In genomic region chr6:87567686-87568593, GRCm38 (mm10) we compare ENCODE assay signal across 12 mouse cellular contexts. TPM values are rescaled to one million over a fixed set of nuclear protein-coding genes. Genes with fewer than 3 reads are reported as not detected.
DNase-seq lines count a peak whose midpoint lies in the region; ATAC-seq and TF ChIP-seq lines count a peak whose summit lies in the region.
"Had no signal": no experiment of that assay in that cellular context is flagged by ENCODE, and none has a peak within 500 bp of the region (broad histone marks: within the 10 kb centered on the region; RNA-seq: fewer than 3 reads in every experiment).

No protein-coding gene starts in this region.

- TF ChIP-seq POLR2A in lung, adult 2 months (IDR thresholded peaks at IDR 0.05; ENCODE audit: borderline replicate concordance, extremely low read depth, low read depth, low read length), result no peak

- peak; percentile 64 for DNase-seq in lung, embryonic 14.5 days
- DNase-seq in lung, adult 2 months, result no peak
- peak; percentile 47 to 48 for DNase-seq in gastrocnemius, adult 8-10 months (ENCODE audit: low spot score in 2 of 2)
- peak; percentile 29 for DNase-seq in stomach, postnatal 0 days (ENCODE audit: low spot score)
- no peak for DNase-seq in Muller cell, postnatal 12 days (ENCODE audit: inconsistent ontology term)
- DNase-seq in forebrain, embryonic 11.5 days (ENCODE audit: low spot score), result no peak
- DNase-seq: cerebellum, postnatal 36 days; kidney, postnatal 36 days; liver, embryonic 13.5 days had no signal

- no peaks in the 10 kb centered on the region; the same call in 1 of the 2 replicates for H3K4me1 ChIP-seq in lung, embryonic 14.5 days (ENCODE audit: insufficient read depth)
- H3K4me1 ChIP-seq in lung, adult 2 months (ENCODE audit: control insufficient read depth, insufficient read depth, low read length), result no peaks in the 10 kb centered on the region
- H3K4me1 ChIP-seq in lung, embryonic 15.5 days, result peaks cover 8% of the 10 kb centered on the region
- no peaks in the 10 kb centered on the region for H3K4me1 ChIP-seq in stomach, postnatal 0 days (replicated peaks; ENCODE audit: control insufficient read depth, insufficient read depth)
- no peaks in the 10 kb centered on the region for H3K4me1 ChIP-seq in forebrain, embryonic 11.5 days (replicated peaks; ENCODE audit: control insufficient read depth, insufficient read depth, low read length)
- H3K4me1 ChIP-seq in hindbrain, embryonic 13.5 days (replicated peaks), result no peaks in the 10 kb centered on the region

- WGBS in lung, embryonic 14.5 days, result 41% methylated on average over 9 of the region's 9 CpGs
- WGBS in lung, adult 2 months, result 51% methylated on average over 9 of the region's 9 CpGs
- 52% methylated on average over 9 of the region's 9 CpGs for WGBS in lung, embryonic 15.5 days
- WGBS in stomach, postnatal 0 days, result 45% methylated on average over 9 of the region's 9 CpGs
- WGBS in forebrain, embryonic 11.5 days, result 61% methylated on average over 9 of the region's 9 CpGs
- whole genome bisulfite sequencing in hindbrain, embryonic 13.5 days, result 63% methylated on average over 9 of the region's 9 CpGs

- no peak overlapping the region for H3K9ac ChIP-seq in lung, embryonic 14.5 days
- no peak overlapping the region for H3K9ac ChIP-seq in lung, embryonic 15.5 days
- H3K9ac ChIP-seq in stomach, postnatal 0 days (ENCODE audit: low read length), result no peak overlapping the region
- no peak overlapping the region for H3K9ac ChIP-seq in forebrain, embryonic 11.5 days (ENCODE audit: low read length)
- H3K9ac ChIP-seq in hindbrain, embryonic 13.5 days, result no peak overlapping the region
- H3K9ac ChIP-seq: liver, embryonic 13.5 days had no signal

- no peak overlapping the region for H3K27ac ChIP-seq in lung, embryonic 14.5 days (ENCODE audit: low read depth)
- H3K27ac ChIP-seq in lung, embryonic 15.5 days, result peak overlapping the region; percentile 55
- H3K27ac ChIP-seq in stomach, postnatal 0 days (replicated peaks), result peak overlapping the region; percentile 41; the same call in 1 of the 2 replicates
- no peak overlapping the region for H3K27ac ChIP-seq in forebrain, embryonic 11.5 days (ENCODE audit: low read depth, low read length)
- no peak overlapping the region for H3K27ac ChIP-seq in hindbrain, embryonic 13.5 days
- H3K27ac ChIP-seq: liver, embryonic 13.5 days; midbrain, embryonic 10.5 days had no signal

- no peaks in the 10 kb centered on the region for H3K27me3 ChIP-seq in lung, embryonic 14.5 days (ENCODE audit: insufficient read depth, low read length)
- H3K27me3 ChIP-seq in lung, embryonic 15.5 days, result no peaks in the 10 kb centered on the region
- H3K27me3 ChIP-seq in stomach, postnatal 0 days (ENCODE audit: control insufficient read depth, insufficient read depth, low read length), result no peaks in the 10 kb centered on the region
- H3K27me3 ChIP-seq in forebrain, embryonic 11.5 days (ENCODE audit: control insufficient read depth, insufficient read depth, low read length), result no peaks in the 10 kb centered on the region
- no peaks in the 10 kb centered on the region for H3K27me3 ChIP-seq in hindbrain, embryonic 13.5 days

- no peaks in the 10 kb centered on the region for H3K36me3 ChIP-seq in lung, embryonic 14.5 days (ENCODE audit: insufficient read depth)
- H3K36me3 ChIP-seq in lung, embryonic 15.5 days, result no peaks in the 10 kb centered on the region
- no peaks in the 10 kb centered on the region for H3K36me3 ChIP-seq in stomach, postnatal 0 days (ENCODE audit: control insufficient read depth, insufficient read depth, low read length)
- H3K36me3 ChIP-seq in forebrain, embryonic 11.5 days (ENCODE audit: control insufficient read depth, insufficient read depth, low read length), result no peaks in the 10 kb centered on the region
- H3K36me3 ChIP-seq in hindbrain, embryonic 13.5 days, result no peaks in the 10 kb centered on the region
- H3K36me3 ChIP-seq: liver, embryonic 13.5 days; midbrain, embryonic 10.5 days had no signal

- no peak overlapping the region for H3K4me2 ChIP-seq in lung, embryonic 14.5 days
- no peak overlapping the region for H3K4me2 ChIP-seq in lung, embryonic 15.5 days
- H3K4me2 ChIP-seq in stomach, postnatal 0 days (replicated peaks; ENCODE audit: low read depth), result no peak overlapping the region
- H3K4me2 ChIP-seq in forebrain, embryonic 11.5 days (ENCODE audit: low read depth, low read length, severe bottlenecking), result no peak overlapping the region
- H3K4me2 ChIP-seq in hindbrain, embryonic 13.5 days, result no peak overlapping the region
- H3K4me2 ChIP-seq: liver, embryonic 13.5 days had no signal

- no peak overlapping the region for H3K4me3 ChIP-seq in lung, embryonic 14.5 days (ENCODE audit: low read depth, low read length)
- H3K4me3 ChIP-seq in lung, adult 2 months (replicated peaks; ENCODE audit: extremely low read depth, low read depth, low read length), result no peak overlapping the region
- no peak overlapping the region for H3K4me3 ChIP-seq in lung, embryonic 15.5 days
- H3K4me3 ChIP-seq in stomach, postnatal 0 days (ENCODE audit: low read depth, low read length), result no peak overlapping the region
- no peak overlapping the region for H3K4me3 ChIP-seq in forebrain, embryonic 11.5 days (ENCODE audit: low read depth, low read length)
- no peak overlapping the region for H3K4me3 ChIP-seq in hindbrain, embryonic 13.5 days
- H3K4me3 ChIP-seq: liver, embryonic 13.5 days; midbrain, embryonic 10.5 days had no signal

- peak; percentile 25 for TF ChIP-seq CTCF in lung, embryonic 14.5 days (IDR thresholded peaks at IDR 0.05; ENCODE audit: low read depth)
- TF ChIP-seq CTCF in lung, adult 2 months (IDR thresholded peaks at IDR 0.05; ENCODE audit: insufficient read depth, low read length), result no peak
- TF ChIP-seq CTCF in stomach, postnatal 0 days (IDR thresholded peaks at IDR 0.05; ENCODE audit: low read depth), result peak; percentile 61

- TF ChIP-seq EP300 in stomach, postnatal 0 days (optimal IDR thresholded peaks at IDR 0.05), result no peak

- no peaks in the 10 kb centered on the region for H3K9me3 ChIP-seq in lung, embryonic 14.5 days (ENCODE audit: low read depth, low read length)
- H3K9me3 ChIP-seq in lung, embryonic 15.5 days, result no peaks in the 10 kb centered on the region
- no peaks in the 10 kb centered on the region for H3K9me3 ChIP-seq in stomach, postnatal 0 days (ENCODE audit: control insufficient read depth, low read length)
- no peaks in the 10 kb centered on the region; the same call in 1 of the 2 replicates for H3K9me3 ChIP-seq in forebrain, embryonic 11.5 days (ENCODE audit: control insufficient read depth, low read length)
- H3K9me3 ChIP-seq in hindbrain, embryonic 13.5 days, result no peaks in the 10 kb centered on the region
- H3K9me3 ChIP-seq: liver, embryonic 13.5 days; midbrain, embryonic 10.5 days had no signal

- ATAC-seq in lung, embryonic 14.5 days (ENCODE audit: insufficient read depth), result peak; percentile 82
- peak; percentile 82 for ATAC-seq in lung, embryonic 15.5 days (ENCODE audit: borderline replicate concordance, extremely low read depth, low FRiP score, low TSS enrichment)
- peak; percentile 81 for ATAC-seq in stomach, postnatal 0 days (ENCODE audit: low FRiP score, low TSS enrichment)
- no peak for ATAC-seq in forebrain, embryonic 11.5 days (replicated peaks; ENCODE audit: low FRiP score)
- no peak for ATAC-seq in hindbrain, embryonic 13.5 days (ENCODE audit: low FRiP score)

RNA-seq across cellular contexts. Expression of gene Prokr1, which starts 22.6 kb away (rescaled TPM):
- polyA plus RNA-seq in lung, embryonic 14.5 days (2014; fragmentation: Nextera tagmentation; extraction: Ambion mirVana), result 2.5 and 3.2 TPM in 2 replicates
- polyA plus RNA-seq in lung, adult 2 months (2012; rRNA removed), result 0.41 and 0.83 TPM in 2 replicates
- 1 to 10 TPM; 1.2 to 3.2 (median 1.5) TPM for total RNA-seq in gastrocnemius, adult 8-10 months (2022)
- polyA plus RNA-seq in lung, embryonic 15.5 days (2015; fragmentation: Nextera tagmentation; extraction: Ambion mirVana), result 2.5 and 2.6 TPM in 2 replicates
- 0.92 and 1.1 TPM in 2 replicates for polyA plus RNA-seq in stomach, postnatal 0 days (2015; fragmentation: Nextera tagmentation; extraction: Ambion mirVana)
- 6.4 and 7.1 TPM in 2 replicates for polyA plus RNA-seq in forebrain, embryonic 11.5 days (2014; fragmentation: Nextera tagmentation; extraction: Ambion mirVana)
- polyA plus RNA-seq in hindbrain, embryonic 13.5 days (2015; fragmentation: Nextera tagmentation; extraction: Ambion mirVana), result 2.2 and 3.1 TPM in 2 replicates

RNA-seq across cellular contexts. Expression of gene Arhgap25, which starts 34.9 kb away (rescaled TPM):
- polyA plus RNA-seq in lung, embryonic 14.5 days (2014; fragmentation: Nextera tagmentation; extraction: Ambion mirVana), result 8.2 and 8.7 TPM in 2 replicates
- polyA plus RNA-seq in lung, adult 2 months (2012; rRNA removed), result 4.5 and 6.6 TPM in 2 replicates
- under 1 TPM; 0.77 to 0.99 (median 0.78) TPM for total RNA-seq in gastrocnemius, adult 8-10 months (2022)
- 8.3 and 8.7 TPM in 2 replicates for polyA plus RNA-seq in lung, embryonic 15.5 days (2015; fragmentation: Nextera tagmentation; extraction: Ambion mirVana)
- polyA plus RNA-seq in stomach, postnatal 0 days (2015; fragmentation: Nextera tagmentation; extraction: Ambion mirVana), result 3.6 and 3.7 TPM in 2 replicates
- polyA plus RNA-seq in forebrain, embryonic 11.5 days (2014; fragmentation: Nextera tagmentation; extraction: Ambion mirVana), result 2.0 and 2.7 TPM in 2 replicates
- 1.6 and 2.4 TPM in 2 replicates for polyA plus RNA-seq in hindbrain, embryonic 13.5 days (2015; fragmentation: Nextera tagmentation; extraction: Ambion mirVana)

Comparison
In these comparisons a context has a peak if more than half of its experiments do, and no peak if none do; other contexts are left out.
1. DNase-seq: peak in lung, embryonic 14.5 days (single experiment), gastrocnemius, adult 8-10 months (2 of 2) and stomach, postnatal 0 days (single experiment); none in lung, adult 2 months (single experiment), Muller cell, postnatal 12 days (single experiment) and forebrain, embryonic 11.5 days (single experiment).
2. H3K27ac ChIP-seq: peak in lung, embryonic 15.5 days (single experiment) and stomach, postnatal 0 days (single experiment); none in lung, embryonic 14.5 days (single experiment), forebrain, embryonic 11.5 days (single experiment) and hindbrain, embryonic 13.5 days (single experiment).
3. ATAC-seq: peak in lung, embryonic 14.5 days (single experiment), lung, embryonic 15.5 days (single experiment) and stomach, postnatal 0 days (single experiment); none in forebrain, embryonic 11.5 days (single experiment) and hindbrain, embryonic 13.5 days (single experiment).